In the genomic region with DNA sequence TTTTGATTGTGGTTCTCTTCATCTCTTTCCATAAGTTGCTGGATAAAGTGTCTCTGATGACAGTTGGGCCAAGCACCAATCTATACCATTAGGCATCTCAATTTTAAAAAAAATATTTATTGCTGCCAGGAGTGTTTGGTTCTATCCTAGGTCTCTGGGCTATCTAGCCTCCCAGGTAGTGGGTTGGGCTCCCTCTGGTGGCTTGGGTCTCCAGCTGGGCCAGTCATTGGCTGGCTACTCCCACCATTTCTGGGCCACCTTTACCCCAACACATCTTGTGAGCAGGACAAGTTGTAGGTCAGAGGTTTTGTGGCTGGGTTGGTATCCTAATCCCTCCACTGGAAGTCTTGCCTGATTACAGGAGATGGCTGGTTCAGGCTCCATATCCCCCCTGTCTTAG, we compare ENCODE assay signal across 9 mouse cellular contexts. TPM values are rescaled to one million over a fixed set of nuclear protein-coding genes. Genes with fewer than 3 reads are reported as not detected.
DNase-seq lines count a peak whose midpoint lies in the region; ATAC-seq and TF ChIP-seq lines count a peak whose summit lies in the region.
"Had no signal": no experiment of that assay in that cellular context is flagged by ENCODE, and none has a peak within 500 bp of the region (broad histone marks: within the 10 kb centered on the region; RNA-seq: fewer than 3 reads in every experiment).

No protein-coding gene starts in this region.

- no peaks in the 10 kb centered on the region for H3K36me3 ChIP-seq in limb, embryonic 12.5 days
- no peaks in the 10 kb centered on the region for H3K36me3 ChIP-seq in limb, embryonic 10.5 days
- H3K36me3 ChIP-seq in small intestine, adult 2 months (ENCODE audit: control insufficient read depth, insufficient read depth, low read length), result 0 out of 2 replicates have a peak, but pooled peaks cover 2% of the 10 kb centered on the region
- no peaks in the 10 kb centered on the region for H3K36me3 ChIP-seq in midbrain, embryonic 11.5 days (ENCODE audit: control insufficient read depth, insufficient read depth, low read length)

- peak; percentile 52; the same call in 1 of the 2 replicates for TF ChIP-seq CTCF in small intestine, adult 2 months (IDR thresholded peaks at IDR 0.05; ENCODE audit: extremely low read depth, insufficient read length, insufficient replicate concordance, low read depth, low read length)

- no peak for ATAC-seq in limb, embryonic 12.5 days (ENCODE audit: insufficient number of reproducible peaks, insufficient read depth, low FRiP score, low TSS enrichment, low read depth)
- no peak for ATAC-seq in midbrain, embryonic 11.5 days (ENCODE audit: low FRiP score)

- H3K27me3 ChIP-seq in limb, embryonic 12.5 days, result no peaks in the 10 kb centered on the region
- H3K27me3 ChIP-seq in limb, embryonic 10.5 days (ENCODE audit: low read depth, poor library complexity, severe bottlenecking), result no peaks in the 10 kb centered on the region
- H3K27me3 ChIP-seq in small intestine, adult 2 months (ENCODE audit: control insufficient read depth, insufficient read depth, low read length), result no peaks in the 10 kb centered on the region
- H3K27me3 ChIP-seq in midbrain, embryonic 11.5 days (ENCODE audit: control insufficient read depth, insufficient read depth, low read length), result no peaks in the 10 kb centered on the region

- H3K27ac ChIP-seq in limb, embryonic 12.5 days, result no peak overlapping the region
- H3K27ac ChIP-seq in limb, embryonic 10.5 days, result no peak overlapping the region
- H3K27ac ChIP-seq in small intestine, adult 2 months (ENCODE audit: insufficient read depth, low read depth, low read length), result no peak overlapping the region
- H3K27ac ChIP-seq in midbrain, embryonic 11.5 days (ENCODE audit: low read depth, low read length), result no peak overlapping the region

- peak overlapping the region; percentile 60; the same call in 1 of the 2 replicates for H3K9ac ChIP-seq in limb, embryonic 12.5 days (replicated peaks)
- H3K9ac ChIP-seq in midbrain, embryonic 11.5 days (ENCODE audit: low read length), result no peak overlapping the region

- no peaks in the 10 kb centered on the region for H3K9me3 ChIP-seq in limb, embryonic 12.5 days
- peaks cover 2% of the 10 kb centered on the region; the same call in 1 of the 2 replicates for H3K9me3 ChIP-seq in limb, embryonic 10.5 days (replicated peaks)
- no peaks in the 10 kb centered on the region for H3K9me3 ChIP-seq in midbrain, embryonic 11.5 days (ENCODE audit: control insufficient read depth, low read length)

- intact Hi-C loops in left cerebral cortex, postnatal 10 days (cut with DNase I), result no loop called here

- DNase-seq in limb, embryonic 10.5 days (ENCODE audit: low spot score), result no peak
- peak; percentile 44 for DNase-seq in adipocyte (ENCODE audit: low spot score)
- peak; percentile 39 for DNase-seq in kidney, postnatal 14 days
- no peak for DNase-seq in left cerebral cortex, postnatal 10 days (ENCODE audit: extremely low spot score in 1 of 2, low spot score in 2 of 2)
- DNase-seq in midbrain, embryonic 11.5 days (ENCODE audit: low spot score, missing footprints), result no peak
- DNase-seq in heart, adult 9 months (ENCODE audit: low spot score in 2 of 2), result no peak

- H3K4me3 ChIP-seq in limb, embryonic 12.5 days (replicated peaks), result no peak overlapping the region
- H3K4me3 ChIP-seq in limb, embryonic 10.5 days, result no peak overlapping the region
- H3K4me3 ChIP-seq in small intestine, adult 2 months (ENCODE audit: low read depth, low read length), result no peak overlapping the region
- H3K4me3 ChIP-seq in midbrain, embryonic 11.5 days (ENCODE audit: low read depth, low read length), result no peak overlapping the region

- peaks cover 14% of the 10 kb centered on the region for H3K4me1 ChIP-seq in limb, embryonic 12.5 days (replicated peaks)
- H3K4me1 ChIP-seq in limb, embryonic 10.5 days, result peaks cover 17% of the 10 kb centered on the region
- H3K4me1 ChIP-seq in small intestine, adult 2 months (ENCODE audit: control insufficient read depth, insufficient read depth, insufficient read length, low read length), result peaks cover 17% of the 10 kb centered on the region; the same call in 1 of the 2 replicates
- peaks cover 4% of the 10 kb centered on the region for H3K4me1 ChIP-seq in midbrain, embryonic 11.5 days (ENCODE audit: control insufficient read depth, insufficient read depth, low read length)

- TF ChIP-seq POLR2A in small intestine, adult 2 months (IDR thresholded peaks at IDR 0.05; ENCODE audit: low read depth, low read length), result no peak

- no peak overlapping the region for H3K4me2 ChIP-seq in limb, embryonic 12.5 days
- H3K4me2 ChIP-seq in midbrain, embryonic 11.5 days, result no peak overlapping the region

RNA-seq across cellular contexts. Expression of a gene that starts 1.2 kb away (rescaled TPM):
- polyA plus RNA-seq in limb, embryonic 12.5 days (2016; fragmentation: Nextera tagmentation; extraction: Ambion mirVana), result 0.97 and 1.3 TPM in 2 replicates
- 0.46 and 0.64 TPM in 2 replicates for polyA plus RNA-seq in limb, embryonic 10.5 days (2016; fragmentation: Nextera tagmentation; extraction: Ambion mirVana)
- polyA plus RNA-seq in small intestine, adult 2 months (2012; rRNA removed), result 13.4 and 15.5 TPM in 2 replicates
- 1 to 10 TPM; 6.4 to 6.8 TPM for total RNA-seq in left cerebral cortex, postnatal 10 days (2021)
- 0.63 and 0.78 TPM in 2 replicates for polyA plus RNA-seq in midbrain, embryonic 11.5 days (2014; fragmentation: Nextera tagmentation; extraction: Ambion mirVana)

RNA-seq across cellular contexts. Expression of a gene that starts 8.1 kb away (rescaled TPM):
- 4.2 and 5.2 TPM in 2 replicates for polyA plus RNA-seq in limb, embryonic 12.5 days (2016; fragmentation: Nextera tagmentation; extraction: Ambion mirVana)
- 2.6 and 3.1 TPM in 2 replicates for polyA plus RNA-seq in limb, embryonic 10.5 days (2016; fragmentation: Nextera tagmentation; extraction: Ambion mirVana)
- polyA plus RNA-seq in small intestine, adult 2 months (2012; rRNA removed), result 12.4 and 18.9 TPM in 2 replicates
- 1 to 10 TPM; 2.0 to 3.4 TPM for total RNA-seq in left cerebral cortex, postnatal 10 days (2021)
- 2.6 and 4.6 TPM in 2 replicates for polyA plus RNA-seq in midbrain, embryonic 11.5 days (2014; fragmentation: Nextera tagmentation; extraction: Ambion mirVana)

RNA-seq across cellular contexts. Expression of a gene that starts 28.1 kb away (rescaled TPM):
- polyA plus RNA-seq in limb, embryonic 12.5 days (2016; fragmentation: Nextera tagmentation; extraction: Ambion mirVana), result not detected in 2 replicates
- polyA plus RNA-seq in limb, embryonic 10.5 days (2016; fragmentation: Nextera tagmentation; extraction: Ambion mirVana), result not detected in 2 replicates
- not detected in 2 replicates for polyA plus RNA-seq in small intestine, adult 2 months (2012; rRNA removed)
- under 1 TPM; 0.26 to 0.36 TPM for total RNA-seq in left cerebral cortex, postnatal 10 days (2021)
- 0.12 TPM in 1 of 2 replicates, not detected in the other for polyA plus RNA-seq in midbrain, embryonic 11.5 days (2014; fragmentation: Nextera tagmentation; extraction: Ambion mirVana)
- polyA plus RNA-seq: large intestine, adult 2 months had no signal

RNA-seq across cellular contexts. Expression of a gene that starts 33.7 kb away (rescaled TPM):
- 0.12 and 0.21 TPM in 2 replicates for polyA plus RNA-seq in limb, embryonic 12.5 days (2016; fragmentation: Nextera tagmentation; extraction: Ambion mirVana)
- polyA plus RNA-seq in limb, embryonic 10.5 days (2016; fragmentation: Nextera tagmentation; extraction: Ambion mirVana), result 0.16 and 0.18 TPM in 2 replicates
- 0.48 and 0.83 TPM in 2 replicates for polyA plus RNA-seq in small intestine, adult 2 months (2012; rRNA removed)
- 100 to 1,000 TPM; 104 to 111 TPM for total RNA-seq in left cerebral cortex, postnatal 10 days (2021)
- 1.9 and 2.4 TPM in 2 replicates for polyA plus RNA-seq in midbrain, embryonic 11.5 days (2014; fragmentation: Nextera tagmentation; extraction: Ambion mirVana)

RNA-seq across cellular contexts. Expression of a gene that starts 36.8 kb away (rescaled TPM):
- polyA plus RNA-seq in limb, embryonic 12.5 days (2016; fragmentation: Nextera tagmentation; extraction: Ambion mirVana), result 3.6 and 4.2 TPM in 2 replicates
- 4.2 and 5.1 TPM in 2 replicates for polyA plus RNA-seq in limb, embryonic 10.5 days (2016; fragmentation: Nextera tagmentation; extraction: Ambion mirVana)
- 15.7 and 41.4 TPM in 2 replicates for polyA plus RNA-seq in small intestine, adult 2 months (2012; rRNA removed)
- total RNA-seq in left cerebral cortex, postnatal 10 days (2021), result 10 to 100 TPM; 15.2 to 15.3 TPM
- polyA plus RNA-seq in midbrain, embryonic 11.5 days (2014; fragmentation: Nextera tagmentation; extraction: Ambion mirVana), result 3.5 and 3.8 TPM in 2 replicates

Comparison
In these comparisons a context has a peak if more than half of its experiments do, and no peak if none do; other contexts are left out.
1. DNase-seq: peak in adipocyte (single experiment) and kidney, postnatal 14 days (single experiment); none in limb, embryonic 10.5 days (single experiment), left cerebral cortex, postnatal 10 days (0 of 2), midbrain, embryonic 11.5 days (single experiment) and heart, adult 9 months (0 of 2).